Mouse (Mus musculus) stomach, embryonic 16.5 days (tissue): ENCODE data around the gene Gm11114. TPM values are rescaled to one million over a fixed set of nuclear protein-coding genes. Genes with fewer than 3 reads are reported as not detected.

Source experiments
- ATAC-seq: fragments of 200-750 bp; cut with Nextera tagmentation; 2 replicates; pipeline ENCODE4 v1.8.0; 2017; ENCODE audit warnings: moderate number of reproducible peaks, moderate TSS enrichment; ENCODE audit not compliant: insufficient read depth, low FRiP score
- H3K27ac ChIP-seq: fragments of 300-500 bp; sonication (generic); 2 replicates; pipeline ENCODE4 v1.5.1; 2014; ENCODE audit warnings: low read length
- H3K27me3 ChIP-seq: fragments of 300-500 bp; sonication (generic); 2 replicates; pipeline ENCODE4 v1.6.1; 2014; ENCODE audit warnings: low read length, control low read depth, mixed read lengths; ENCODE audit not compliant: control insufficient read depth, insufficient read depth
- H3K36me3 ChIP-seq: fragments of 300-500 bp; sonication (generic); 2 replicates; pipeline ENCODE4 v1.6.1; 2014; ENCODE audit warnings: low read length; ENCODE audit not compliant: control insufficient read depth, insufficient read depth
- H3K4me1 ChIP-seq: fragments of 300-500 bp; sonication (generic); 2 replicates; pipeline ENCODE4 v1.6.1; 2014; ENCODE audit warnings: low read length, control low read depth, mixed read lengths; ENCODE audit not compliant: control insufficient read depth, insufficient read depth
- H3K4me2 ChIP-seq: fragments of 300-500 bp; sonication (generic); 2 replicates; pipeline ENCODE4 v1.6.1; 2014; ENCODE audit warnings: low read depth, low read length, mixed read lengths
- H3K4me3 ChIP-seq: fragments of 300-500 bp; sonication (generic); replicated peaks from 2 replicates; pipeline ENCODE4 v1.5.1; 2014; ENCODE audit warnings: mild to moderate bottlenecking, low read length
- H3K9ac ChIP-seq: fragments of 300-500 bp; sonication (generic); 2 replicates; pipeline ENCODE4 v1.6.1; 2014; ENCODE audit warnings: low read length
- H3K9me3 ChIP-seq: fragments of 300-500 bp; sonication (generic); replicated peaks from 2 replicates; pipeline ENCODE4 v1.6.1; 2016; ENCODE audit warnings: low read length, control low read depth; ENCODE audit not compliant: control insufficient read depth
- WGBS: fragments of 180-500 bp; shearing (Covaris S2); extraction: QIAGEN DNeasy Blood & Tissue Kit; methylation state at CpG from one replicate; pipeline ENCODE4 v1.1.7; 2014; 5-methylcytosine and 5-hydroxymethylcytosine counted together
- polyA plus RNA-seq: library from polyadenylated mRNA; unstranded; fragments of >200 nt; fragmentation: Nextera tagmentation; extraction: Ambion mirVana; gene quantifications from 2 replicates; pipeline ENCODE4 v1.2.1, GENCODE M21; 2015

Gene Gm11114
- not detected in 2 replicates for polyA plus RNA-seq

GRCm38 (mm10) chr9:85312473-85312872, at the start of gene Gm11114:
Gene Gm11114 (plus strand): TSS chr9:85312773.
- ATAC-seq: no peak
- no peaks in the 10 kb centered on the region for H3K9me3 ChIP-seq
- H3K36me3 ChIP-seq: no peaks in the 10 kb centered on the region
- no peak within 1 kb of the TSS for H3K4me3 ChIP-seq
- no peaks in the 10 kb centered on the region for H3K27me3 ChIP-seq
- H3K9ac ChIP-seq: no peak within 1 kb of the TSS
- H3K4me1 ChIP-seq: no peaks in the 10 kb centered on the region
- no peak within 1 kb of the TSS for H3K4me2 ChIP-seq
- 86% methylated on average over 6 of the region's 6 CpGs for WGBS
- H3K27ac ChIP-seq: no peak within 1 kb of the TSS

- ATAC-seq: no peak
- Histone ChIP-seq H3K27me3 (no peaks in the 10 kb centered on the region), H3K36me3 (no peaks in the 10 kb centered on the region), H3K27ac (no peak overlapping the region), H3K4me3 (no peak overlapping the region), H3K4me1 (no peaks in the 10 kb centered on the region), H3K9me3 (no peaks in the 10 kb centered on the region), H3K4me2 (no peak overlapping the region), H3K9ac (no peak overlapping the region)
- WGBS: 49% methylated on average over 5 of the region's 5 CpGs
Observed at GRCm38 (mm10) chr9:85266847-85267246, 45.7 kb upstream of the Gm11114 start.

DNA sequence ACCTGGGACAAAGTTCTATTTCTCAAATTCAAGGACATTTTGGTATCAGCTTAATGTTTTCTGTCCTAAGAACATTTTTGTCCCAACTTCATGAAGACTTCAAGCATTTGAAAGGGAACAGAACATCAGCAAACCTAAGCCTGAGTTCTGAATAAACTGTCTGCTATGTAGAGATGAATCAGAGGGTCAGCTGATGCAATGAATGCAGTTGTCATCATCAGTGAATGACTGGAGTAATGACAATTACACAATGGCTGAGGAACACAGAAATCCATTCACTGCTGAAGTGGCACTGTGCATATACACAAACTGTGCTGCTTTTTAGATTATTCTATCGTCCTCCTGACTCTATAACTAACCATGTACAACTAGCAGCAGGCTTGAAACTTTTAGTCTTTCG, 38.5 kb upstream of the Gm11114 start:
- H3K4me1 ChIP-seq: no peaks in the 10 kb centered on the region
- H3K9me3 ChIP-seq: no peaks in the 10 kb centered on the region
- H3K9ac ChIP-seq: no peak overlapping the region
- H3K4me2 ChIP-seq: no peak overlapping the region
- no peak for ATAC-seq
- H3K27me3 ChIP-seq: no peaks in the 10 kb centered on the region
- H3K27ac ChIP-seq: no peak overlapping the region
- no peaks in the 10 kb centered on the region for H3K36me3 ChIP-seq
- 69% methylated on average over 2 of the region's 2 CpGs for WGBS
- no peak overlapping the region for H3K4me3 ChIP-seq

DNA sequence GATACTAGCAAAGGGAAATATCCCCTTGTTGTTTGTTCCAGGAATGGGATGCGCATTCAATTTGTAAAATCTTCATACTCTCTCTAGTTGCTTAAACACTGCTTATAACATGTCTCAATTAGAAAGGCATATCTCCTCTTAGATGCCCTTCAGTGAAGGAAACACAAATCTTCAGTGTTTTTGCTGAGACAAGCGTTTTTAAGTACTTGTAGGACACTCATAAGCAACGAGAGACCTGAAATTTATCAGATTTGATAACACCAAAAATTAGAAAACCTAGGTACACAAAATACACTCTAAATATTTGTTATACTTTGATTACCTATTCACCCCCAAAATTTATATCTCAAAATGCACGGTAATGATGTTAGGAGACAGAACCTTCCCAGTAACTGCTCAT, 9.7 kb upstream of the Gm11114 start:
- Histone ChIP-seq H3K27ac (no peak overlapping the region), H3K4me1 (no peaks in the 10 kb centered on the region), H3K9me3 (no peaks in the 10 kb centered on the region), H3K4me2 (no peak overlapping the region), H3K27me3 (no peaks in the 10 kb centered on the region), H3K9ac (no peak overlapping the region), H3K36me3 (no peaks in the 10 kb centered on the region), H3K4me3 (no peak overlapping the region)
- no peak for ATAC-seq
- 78% methylated on average over 4 of the region's 4 CpGs for WGBS

DNA sequence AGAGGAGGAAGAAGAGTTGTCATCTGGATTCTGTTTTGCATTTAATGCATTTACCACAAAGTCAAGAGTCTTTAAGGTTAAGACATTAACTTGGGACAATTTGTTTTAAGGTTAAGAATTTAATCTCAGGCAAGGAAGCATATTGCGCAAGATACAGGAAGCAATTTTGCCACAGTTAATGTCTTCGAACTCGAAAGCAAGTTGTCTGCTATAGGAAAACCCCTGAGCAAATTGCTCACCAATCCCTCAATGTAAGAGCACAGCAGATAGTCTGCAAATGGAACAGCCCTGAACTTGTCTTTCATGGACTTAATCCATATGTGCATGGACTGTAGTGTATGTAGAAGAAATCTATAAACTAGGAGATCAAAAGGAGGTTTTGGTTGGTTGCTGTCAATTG, 9.2 kb upstream of the Gm11114 start:
- no peak for ATAC-seq
- no peaks in the 10 kb centered on the region for H3K27me3 ChIP-seq
- H3K27ac ChIP-seq: no peak overlapping the region
- H3K9me3 ChIP-seq: no peaks in the 10 kb centered on the region
- WGBS: 81% methylated on average over 3 of the region's 3 CpGs
- no peak overlapping the region for H3K9ac ChIP-seq
- no peaks in the 10 kb centered on the region for H3K4me1 ChIP-seq
- H3K4me2 ChIP-seq: no peak overlapping the region
- H3K36me3 ChIP-seq: no peaks in the 10 kb centered on the region
- H3K4me3 ChIP-seq: no peak overlapping the region

GRCm38 (mm10) chr9:85316122-85316521, 3.5 kb downstream of the Gm11114 start:
- H3K27me3 ChIP-seq: no peaks in the 10 kb centered on the region
- ATAC-seq: no peak

DNA sequence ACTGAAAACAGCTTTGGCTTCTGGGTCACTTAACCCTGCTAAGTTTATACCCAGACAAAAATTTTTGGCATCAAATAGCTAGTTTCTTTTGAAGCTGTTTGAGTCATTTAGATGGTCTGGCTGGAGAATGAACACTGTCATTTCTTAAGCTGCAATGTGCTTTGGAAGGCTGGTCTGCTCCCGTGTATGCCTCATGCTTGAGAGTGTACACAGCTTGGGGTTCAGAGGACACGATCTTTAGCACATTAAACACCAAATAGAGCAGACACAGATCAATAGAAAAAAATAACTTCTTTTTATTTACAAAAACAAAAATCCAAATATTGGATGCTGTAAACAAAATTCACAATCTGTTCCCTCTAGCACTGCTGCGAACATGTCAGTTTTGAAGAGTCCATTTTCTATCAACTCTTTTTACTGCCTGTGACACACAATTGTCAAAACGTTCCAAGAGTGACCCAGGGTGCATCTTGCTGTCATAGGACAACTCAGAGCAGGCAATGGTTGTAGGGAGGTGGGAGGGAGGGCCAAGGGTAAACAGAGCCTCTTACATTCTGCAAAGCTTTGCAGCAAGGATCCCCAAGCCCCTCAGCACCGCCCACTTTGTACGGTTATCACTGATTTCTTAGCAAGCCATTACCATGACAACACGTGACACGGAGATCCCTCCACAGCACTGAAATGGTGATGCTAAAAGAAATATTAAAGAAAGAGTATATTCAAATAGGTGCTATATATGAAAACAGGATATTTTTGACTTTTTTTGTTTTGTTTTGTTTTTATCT, 7.8 kb downstream of the Gm11114 start:
- no peak for ATAC-seq
- no peak overlapping the region for H3K27ac ChIP-seq
- no peak overlapping the region for H3K4me3 ChIP-seq
- H3K27me3 ChIP-seq: no peaks in the 10 kb centered on the region
- H3K9me3 ChIP-seq: no peaks in the 10 kb centered on the region
- no peak overlapping the region for H3K9ac ChIP-seq
- H3K36me3 ChIP-seq: no peaks in the 10 kb centered on the region
- 70% methylated on average over 8 of the region's 8 CpGs for WGBS
- peaks cover 8% of the 10 kb centered on the region for H3K4me1 ChIP-seq
- no peak overlapping the region for H3K4me2 ChIP-seq

More at GRCm38 (mm10) chr9:85316122-85316521, 3.5 kb downstream of the Gm11114 start:
- no peak overlapping the region for H3K27ac ChIP-seq
- H3K4me2 ChIP-seq: no peak overlapping the region
- H3K36me3 ChIP-seq: no peaks in the 10 kb centered on the region
- no peaks in the 10 kb centered on the region for H3K9me3 ChIP-seq
- H3K9ac ChIP-seq: no peak overlapping the region
- no peaks in the 10 kb centered on the region for H3K4me1 ChIP-seq
- no peak overlapping the region for H3K4me3 ChIP-seq
- 48% methylated on average over 1 of the region's 1 CpGs for WGBS

DNA sequence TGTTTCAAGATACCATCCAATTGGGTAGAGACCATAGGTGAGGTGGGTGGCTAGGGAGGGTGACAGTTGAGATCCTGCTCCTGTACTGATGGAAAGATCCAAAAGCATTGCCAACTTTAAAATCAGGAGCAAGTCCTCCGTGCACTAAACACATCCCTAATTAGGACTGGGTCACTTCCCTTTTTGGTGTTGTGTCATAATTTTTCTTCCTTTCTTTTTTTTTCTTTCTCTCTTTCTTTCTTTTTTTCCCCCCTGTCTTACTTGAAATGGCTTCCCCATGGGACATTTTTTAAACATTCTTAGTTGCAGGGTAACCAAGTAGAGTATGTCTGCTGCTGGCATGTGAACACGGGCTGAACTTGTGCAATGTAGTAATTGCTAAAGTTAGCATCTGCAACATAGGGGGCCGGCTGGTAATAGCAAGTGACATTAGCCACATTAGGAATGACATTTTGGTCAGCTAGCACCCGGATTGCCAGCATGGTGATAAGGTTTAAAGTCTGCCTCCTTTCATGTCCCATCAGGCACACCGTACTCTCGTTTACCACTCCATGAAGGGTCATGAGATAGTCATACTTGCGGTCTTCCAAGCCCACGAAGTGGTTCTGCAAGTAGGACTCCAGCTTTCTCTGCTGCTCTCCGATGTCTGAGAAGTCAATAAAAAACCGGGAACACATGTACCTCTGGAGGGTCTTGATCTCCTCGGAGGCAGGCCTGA, 11.7 kb downstream of the Gm11114 start:
- peak overlapping the region; percentile 84 for H3K4me3 ChIP-seq
- no peaks in the 10 kb centered on the region for H3K9me3 ChIP-seq
- H3K27ac ChIP-seq: no peak overlapping the region
- H3K4me1 ChIP-seq: peaks cover 8% of the 10 kb centered on the region
- H3K27me3 ChIP-seq: no peaks in the 10 kb centered on the region
- no peak for ATAC-seq
- WGBS: 66% methylated on average over 11 of the region's 11 CpGs
- peak overlapping the region; percentile 84 for H3K4me2 ChIP-seq
- no peaks in the 10 kb centered on the region for H3K36me3 ChIP-seq
- H3K9ac ChIP-seq: peak overlapping the region; percentile 84

DNA sequence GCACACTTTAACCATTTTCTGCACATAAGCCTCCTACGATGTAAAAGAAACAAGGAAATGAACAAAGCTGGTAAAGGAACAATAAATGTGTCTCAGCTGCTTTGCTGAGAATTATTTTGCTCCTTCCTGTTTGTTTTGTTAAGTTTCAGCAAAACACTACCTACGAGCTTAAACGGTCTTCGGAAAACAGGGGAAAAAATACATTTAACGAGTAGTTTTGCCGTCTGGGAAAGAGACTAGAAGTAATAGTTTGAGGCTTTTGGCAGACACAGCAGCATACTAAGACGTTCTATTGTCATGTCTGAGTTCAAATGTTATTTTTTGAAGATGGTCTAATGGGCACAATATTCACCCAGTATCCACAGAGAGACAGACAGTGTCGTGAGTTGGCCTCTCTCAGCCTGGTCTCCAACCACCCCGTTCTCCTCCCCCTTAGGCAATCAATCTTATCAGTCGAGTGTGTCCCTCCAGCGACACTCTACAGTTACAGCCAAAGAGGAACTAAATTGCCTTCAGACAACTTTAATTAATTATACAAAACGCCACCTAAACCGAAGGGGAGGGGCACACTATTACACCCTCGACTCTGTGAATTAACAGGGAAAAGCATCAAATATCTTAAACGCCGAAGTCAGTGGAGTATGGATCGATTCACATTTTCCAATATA, 12.8 kb downstream of the Gm11114 start:
- 21% methylated on average over 17 of the region's 17 CpGs for WGBS
- peak overlapping the region; percentile 84 for H3K9ac ChIP-seq
- ATAC-seq: no peak

More for the DNA sequence above, 12.8 kb downstream of the Gm11114 start:
- Histone ChIP-seq H3K4me1 (peaks cover 8% of the 10 kb centered on the region), H3K9me3 (no peaks in the 10 kb centered on the region), H3K4me2 (peak overlapping the region; percentile 84), H3K27me3 (no peaks in the 10 kb centered on the region), H3K36me3 (no peaks in the 10 kb centered on the region), H3K4me3 (peak overlapping the region; percentile 84), H3K27ac (peak overlapping the region; percentile 91; the same call in 1 of the 2 replicates)
